Mouse (Mus musculus): Measurements from ENCODE around the gene Pigs. TPM values are rescaled to one million over a fixed set of nuclear protein-coding genes. Genes with fewer than 3 reads are reported as not detected.

The Pigs gene
- total and polyA plus RNA-seq, 3 experiments, result 26.3 to 65.4 (median 53.1) TPM

DNA sequence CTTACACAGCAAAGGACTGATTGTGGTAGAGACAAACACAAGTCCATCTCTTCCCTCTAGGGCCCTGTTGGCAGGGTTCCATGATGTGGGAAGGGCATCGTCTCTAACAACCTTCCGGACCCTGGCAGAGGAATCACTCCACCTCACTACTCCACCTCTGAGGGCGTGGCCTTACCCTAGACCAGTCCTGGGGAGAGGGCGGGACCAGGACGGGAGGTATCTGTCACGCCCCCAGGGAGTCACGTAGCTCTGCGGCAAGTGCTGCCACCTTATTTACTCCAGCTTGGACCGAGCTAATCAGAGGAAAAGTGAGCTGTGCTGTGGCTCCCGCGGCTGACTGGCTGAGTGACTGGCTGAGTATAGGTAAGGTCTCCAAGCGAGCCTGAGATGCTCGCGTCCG lies 5.4 kb upstream of the Pigs start, which contains the start of gene Aldoc (continued):
- TF ChIP-seq CTCF (conservative IDR thresholded peaks at IDR 0.05 in 1 of 2, IDR thresholded peaks at IDR 0.05 in 1 of 2; ENCODE audit: low read depth in 2 of 2, low read length in 2 of 2) (peak in 1 of 2 experiments; percentile 10; a peak in 1 of 4 replicates), BHLHE40 (IDR thresholded peaks at IDR 0.05; ENCODE audit: low read depth, low read length) (no peak; the same call in 1 of the 2 replicates), SIN3A (IDR thresholded peaks at IDR 0.05; ENCODE audit: low read length) (no peak), UBTF (IDR thresholded peaks at IDR 0.05; ENCODE audit: low read depth, low read length) (no peak), JUND (conservative IDR thresholded peaks at IDR 0.05; ENCODE audit: low read depth, low read length) (no peak), CHD2 (IDR thresholded peaks at IDR 0.05; ENCODE audit: low read length) (no peak), NELFE (IDR thresholded peaks at IDR 0.05; ENCODE audit: low read depth, low read length) (peak; percentile 46; the same call in 1 of the 2 replicates), EP300 (IDR thresholded peaks at IDR 0.05; ENCODE audit: low read length) (no peak), ETS1 (conservative IDR thresholded peaks at IDR 0.05; ENCODE audit: low read depth, low read length) (no peak), JUN (IDR thresholded peaks at IDR 0.05; ENCODE audit: insufficient read depth, low read depth, low read length) (no peak), USF2 (conservative IDR thresholded peaks at IDR 0.05; ENCODE audit: low read depth, low read length) (no peak), MAZ (IDR thresholded peaks at IDR 0.05; ENCODE audit: low read depth, low read length) (0 out of 2 replicates have a peak, but pooled peaks have one; percentile 47), IRF4 (IDR thresholded peaks at IDR 0.05; ENCODE audit: low read depth, low read length) (no peak), HCFC1 (IDR thresholded peaks at IDR 0.05; ENCODE audit: low read depth, low read length) (peak; percentile 22; the same call in 1 of the 2 replicates), ZNF384 (IDR thresholded peaks at IDR 0.05; ENCODE audit: low read depth, low read length) (no peak), TBP (conservative IDR thresholded peaks at IDR 0.05; ENCODE audit: low read depth, low read length) (peak; percentile 83), ZC3H11A (IDR thresholded peaks at IDR 0.05; ENCODE audit: low read depth, low read length) (no peak), SMC3 (IDR thresholded peaks at IDR 0.05; ENCODE audit: low read depth, low read length) (no peak), E2F4 (IDR thresholded peaks at IDR 0.05; ENCODE audit: insufficient replicate concordance, low read depth, low read length) (no peak)

DNA sequence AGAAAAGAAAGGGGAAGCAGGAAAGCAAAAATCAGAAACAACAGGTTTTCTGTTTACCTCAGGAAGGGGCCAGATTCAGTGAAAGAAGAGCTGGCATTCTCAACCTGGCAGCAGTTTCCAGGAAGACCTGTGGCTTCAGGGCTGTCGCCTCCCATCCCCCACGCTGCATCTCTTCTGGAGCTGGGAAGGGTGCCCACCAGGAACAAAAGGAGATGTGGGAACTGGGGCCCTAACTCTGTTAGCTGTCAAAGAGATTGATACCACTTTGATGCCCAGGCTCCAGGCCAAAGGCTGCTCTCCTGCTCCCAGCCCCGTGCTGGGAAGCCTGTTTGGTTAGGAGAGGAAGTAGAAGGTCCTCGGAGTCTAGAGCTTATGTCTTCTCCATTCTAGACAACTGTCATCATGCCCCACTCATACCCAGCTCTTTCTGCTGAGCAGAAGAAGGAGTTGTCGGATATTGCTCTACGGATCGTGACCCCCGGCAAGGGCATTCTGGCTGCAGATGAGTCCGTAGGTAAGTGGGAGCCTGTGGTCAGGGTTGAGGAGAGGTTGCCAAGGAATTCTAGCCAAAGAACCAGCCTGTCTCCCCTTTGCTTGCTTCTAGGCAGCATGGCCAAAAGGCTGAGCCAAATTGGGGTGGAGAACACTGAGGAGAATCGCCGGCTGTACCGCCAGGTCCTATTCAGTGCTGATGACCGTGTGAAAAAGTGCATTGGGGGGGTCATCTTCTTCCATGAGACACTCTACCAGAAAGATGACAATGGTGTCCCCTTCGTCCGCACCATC lies 4.0 kb upstream of the Pigs start:
- H3K4me2 ChIP-seq (ENCODE audit: insufficient read depth, low read depth, poor library complexity, severe bottlenecking), result no peak overlapping the region
- H3K27ac ChIP-seq (ENCODE audit: insufficient read depth, low read depth), result no peak overlapping the region
- no peaks in the 10 kb centered on the region for H3K27me3 ChIP-seq (replicated peaks)
- peaks cover 8 to 29% of the 10 kb centered on the region in 2 experiments for H3K4me1 ChIP-seq (ENCODE audit: control insufficient read depth in 1 of 2, insufficient read depth in 2 of 2)
- peaks cover 4% of the 10 kb centered on the region; the same call in 1 of the 2 replicates for H3K79me2 ChIP-seq (replicated peaks; ENCODE audit: control insufficient read depth, extremely low read depth, insufficient read depth, poor library complexity, severe bottlenecking)
- no peak overlapping the region for H3K9ac ChIP-seq (ENCODE audit: insufficient read depth, low read depth)
- in situ Hi-C loops (cut with MboI; ENCODE audit: low pct_ligation_motif_present, low pct_unique_long_range_greater_than_20kb, low sequenced_read_pairs) (no loop called here), dilution Hi-C loops (cut with MboI; ENCODE audit: extremely low pct_ligation_motif_present, extremely low pct_unique_long_range_greater_than_20kb, low sequenced_read_pairs) (no loop called here)
- H3K4me3 ChIP-seq (replicated peaks in 1 of 3; ENCODE audit: low read depth in 2 of 3, low read length in 2 of 3, poor library complexity in 1 of 3), result no peak overlapping the region
- H3K9me3 ChIP-seq (replicated peaks; ENCODE audit: low read length), result no peaks in the 10 kb centered on the region
- H3K36me3 ChIP-seq (replicated peaks in 1 of 2; ENCODE audit: control insufficient read depth in 1 of 2, insufficient read depth in 1 of 2, low read length in 1 of 2), result peaks cover 29 to 66% of the 10 kb centered on the region in 2 experiments
- TF ChIP-seq RCOR1 (conservative IDR thresholded peaks at IDR 0.05; ENCODE audit: low read depth, low read length) (no peak), MXI1 (IDR thresholded peaks at IDR 0.05; ENCODE audit: low read depth, low read length) (no peak), MAZ (IDR thresholded peaks at IDR 0.05; ENCODE audit: low read depth, low read length) (no peak), JUN (IDR thresholded peaks at IDR 0.05; ENCODE audit: insufficient read depth, low read depth, low read length) (no peak), PAX5 (IDR thresholded peaks at IDR 0.05; ENCODE audit: low read length) (no peak), ZKSCAN1 (IDR thresholded peaks at IDR 0.05; ENCODE audit: borderline replicate concordance, low read depth, low read length) (no peak), ZMIZ1 (IDR thresholded peaks at IDR 0.05; ENCODE audit: low read depth, low read length) (no peak), ELF1 (IDR thresholded peaks at IDR 0.05; ENCODE audit: low read depth, low read length) (no peak), MAX (IDR thresholded peaks at IDR 0.05; ENCODE audit: low read length) (no peak), NELFE (IDR thresholded peaks at IDR 0.05; ENCODE audit: low read depth, low read length) (no peak), MYC (IDR thresholded peaks at IDR 0.05; ENCODE audit: low read depth, low read length) (no peak), NRF1 (IDR thresholded peaks at IDR 0.05; ENCODE audit: low read depth, low read length) (no peak), TCF12 (IDR thresholded peaks at IDR 0.05; ENCODE audit: low read depth, low read length) (no peak), KAT2A (IDR thresholded peaks at IDR 0.05; ENCODE audit: insufficient replicate concordance, low read length) (no peak), SMC3 (IDR thresholded peaks at IDR 0.05; ENCODE audit: low read depth, low read length) (no peak), MEF2A (IDR thresholded peaks at IDR 0.05; ENCODE audit: borderline replicate concordance, low read depth, low read length) (no peak), IRF4 (IDR thresholded peaks at IDR 0.05; ENCODE audit: low read depth, low read length) (no peak), CTCF (conservative IDR thresholded peaks at IDR 0.05 in 1 of 2, IDR thresholded peaks at IDR 0.05 in 1 of 2; ENCODE audit: low read depth in 2 of 2, low read length in 2 of 2) (no peak)
- DNase-seq (ENCODE audit: extremely low read depth), result no peak

Measured in CH12.LX (cell line).